Mouse (Mus musculus): ENCODE data around the gene Mob1b. TPM values are rescaled to one million over a fixed set of nuclear protein-coding genes. Genes with fewer than 3 reads are reported as not detected.

The Mob1b gene
- polyA plus RNA-seq, 1 experiment from 2014 or later: 18.0 TPM

DNA sequence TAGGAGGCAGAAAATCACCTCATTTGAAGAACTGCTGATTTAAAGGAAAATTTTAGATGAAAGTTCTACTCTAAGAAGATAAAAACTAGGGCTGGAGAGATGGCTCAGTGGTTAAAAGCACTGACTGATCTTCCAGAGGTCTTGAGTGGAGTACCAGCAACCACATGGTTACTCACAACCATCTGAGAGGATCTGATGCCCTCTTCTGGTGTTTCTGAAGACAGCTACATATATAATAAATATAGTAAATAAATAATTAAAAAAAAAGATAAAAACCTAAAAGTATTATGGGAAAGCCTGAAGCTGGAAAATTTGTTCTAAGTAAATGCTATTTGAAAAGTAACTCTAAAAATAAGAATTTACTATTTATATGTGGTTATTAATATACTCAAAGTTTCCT, 27.6 kb upstream of the Mob1b start:
- ATAC-seq (ENCODE audit: low FRiP score, low TSS enrichment): no peak
- Histone ChIP-seq H3K4me1 (ENCODE audit: control insufficient read depth, insufficient read depth, low read length) (no peaks in the 10 kb centered on the region), H3K9ac (ENCODE audit: low read depth, low read length) (no peak overlapping the region), H3K27ac (ENCODE audit: low read depth, low read length) (no peak overlapping the region), H3K4me2 (replicated peaks; ENCODE audit: low read depth, low read length) (no peak overlapping the region), H3K4me3 (ENCODE audit: low read length) (no peak overlapping the region), H3K36me3 (ENCODE audit: control insufficient read depth, insufficient read depth, low read length) (no peaks in the 10 kb centered on the region), H3K27me3 (ENCODE audit: control insufficient read depth, insufficient read depth, low read length) (no peaks in the 10 kb centered on the region), H3K9me3 (ENCODE audit: control insufficient read depth, low read length) (no peaks in the 10 kb centered on the region)

DNA sequence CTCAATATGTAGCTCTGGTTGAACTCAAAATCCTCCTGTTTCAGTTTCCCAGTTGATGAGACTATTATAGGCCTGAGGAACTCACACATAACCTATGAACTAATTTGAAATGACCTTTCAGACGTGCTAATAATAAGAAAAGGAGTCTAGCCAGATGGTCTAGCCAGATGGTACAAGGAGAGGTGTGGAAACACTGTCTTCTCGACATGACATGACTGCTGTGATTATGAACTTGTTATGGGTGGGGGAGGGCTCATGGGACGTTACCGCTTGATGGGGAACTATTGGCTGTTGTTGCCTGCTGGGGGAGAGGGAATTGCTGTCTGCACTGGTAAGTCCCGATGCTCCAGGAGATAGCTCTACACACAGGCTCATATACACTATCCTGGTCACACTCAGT, 23.4 kb upstream of the Mob1b start:
- WGBS: 86% methylated on average over 5 of the region's 5 CpGs
- no peaks in the 10 kb centered on the region for H3K4me1 ChIP-seq (ENCODE audit: control insufficient read depth, insufficient read depth, low read length)

DNA sequence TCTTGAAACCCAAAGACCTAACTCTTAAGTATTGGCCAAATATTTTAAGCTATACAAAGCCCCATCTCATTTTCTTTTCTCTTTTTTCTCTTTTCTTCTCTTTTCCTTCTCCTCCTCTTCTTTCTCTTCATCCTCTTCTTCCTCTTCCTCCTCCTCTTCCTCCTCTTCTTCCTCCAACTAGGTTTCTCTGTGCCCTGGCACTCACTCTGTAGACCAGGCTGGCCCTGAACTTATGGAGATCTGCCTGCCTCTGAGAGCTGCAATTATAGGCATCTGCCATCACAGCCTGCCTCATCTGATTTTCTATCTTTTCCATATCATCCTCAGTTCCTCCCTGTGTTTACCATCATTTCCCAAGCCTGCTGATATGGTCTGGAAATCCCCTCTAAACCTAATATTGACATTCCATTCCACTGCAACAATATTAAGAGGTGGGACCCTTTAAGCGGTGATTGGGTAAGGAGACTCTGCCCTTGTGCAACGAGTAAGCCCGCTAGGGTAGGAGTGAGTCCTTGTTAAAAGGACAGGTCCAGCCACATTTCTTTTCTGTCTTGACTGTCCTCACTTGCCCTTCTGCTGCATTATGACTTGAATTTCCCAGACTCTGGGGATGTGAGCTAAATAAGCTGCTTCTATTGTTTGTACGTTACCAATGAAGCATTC, 21.3 kb upstream of the Mob1b start:
- no peak overlapping the region for H3K27ac ChIP-seq (ENCODE audit: low read depth, low read length)
- no peaks in the 10 kb centered on the region for H3K36me3 ChIP-seq (ENCODE audit: control insufficient read depth, insufficient read depth, low read length)
- no peak overlapping the region for H3K4me3 ChIP-seq (ENCODE audit: low read length)
- H3K9ac ChIP-seq (ENCODE audit: low read depth, low read length): no peak overlapping the region
- H3K27me3 ChIP-seq (ENCODE audit: control insufficient read depth, insufficient read depth, low read length): no peaks in the 10 kb centered on the region
- H3K4me2 ChIP-seq (replicated peaks; ENCODE audit: low read depth, low read length): no peak overlapping the region
- 82% methylated on average over 4 of the region's 4 CpGs for WGBS
- H3K4me1 ChIP-seq (ENCODE audit: control insufficient read depth, insufficient read depth, low read length): no peaks in the 10 kb centered on the region
- no peaks in the 10 kb centered on the region for H3K9me3 ChIP-seq (ENCODE audit: control insufficient read depth, low read length)
- ATAC-seq (ENCODE audit: low FRiP score, low TSS enrichment): no peak

More for the DNA sequence above, 23.4 kb upstream of the Mob1b start:
- Histone ChIP-seq H3K27ac (ENCODE audit: low read depth, low read length) (no peak overlapping the region), H3K27me3 (ENCODE audit: control insufficient read depth, insufficient read depth, low read length) (no peaks in the 10 kb centered on the region), H3K36me3 (ENCODE audit: control insufficient read depth, insufficient read depth, low read length) (no peaks in the 10 kb centered on the region), H3K4me3 (ENCODE audit: low read length) (no peak overlapping the region), H3K9me3 (ENCODE audit: control insufficient read depth, low read length) (no peaks in the 10 kb centered on the region), H3K9ac (ENCODE audit: low read depth, low read length) (no peak overlapping the region), H3K4me2 (replicated peaks; ENCODE audit: low read depth, low read length) (no peak overlapping the region)
- no peak for ATAC-seq (ENCODE audit: low FRiP score, low TSS enrichment)

DNA sequence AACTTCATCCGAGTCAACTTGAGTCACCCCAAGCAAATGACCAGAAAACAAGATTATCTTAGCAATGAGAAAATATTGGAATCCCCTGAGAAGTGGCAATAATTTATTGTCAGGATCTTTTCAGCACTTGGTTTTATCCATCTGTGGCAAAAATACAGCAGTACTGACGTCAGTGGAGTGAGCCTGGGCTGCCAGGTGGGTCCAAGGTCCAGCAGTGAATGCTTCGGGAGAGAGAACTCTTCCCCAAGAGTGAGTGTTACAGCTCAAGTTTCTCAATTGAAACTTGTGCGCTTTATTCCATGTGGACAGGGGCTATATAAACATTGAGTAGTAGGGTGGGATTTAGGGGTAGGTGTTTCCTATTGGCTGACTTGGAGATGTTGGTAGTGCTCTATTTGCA, 18.6 kb upstream of the Mob1b start:
- no peaks in the 10 kb centered on the region for H3K36me3 ChIP-seq (ENCODE audit: control insufficient read depth, insufficient read depth, low read length)
- 65% methylated on average over 4 of the region's 4 CpGs for WGBS
- no peak overlapping the region for H3K9ac ChIP-seq (ENCODE audit: low read depth, low read length)
- H3K4me2 ChIP-seq (replicated peaks; ENCODE audit: low read depth, low read length): no peak overlapping the region
- no peak for ATAC-seq (ENCODE audit: low FRiP score, low TSS enrichment)
- H3K4me3 ChIP-seq (ENCODE audit: low read length): no peak overlapping the region
- H3K9me3 ChIP-seq (ENCODE audit: control insufficient read depth, low read length): no peaks in the 10 kb centered on the region
- no peaks in the 10 kb centered on the region for H3K27me3 ChIP-seq (ENCODE audit: control insufficient read depth, insufficient read depth, low read length)
- no peaks in the 10 kb centered on the region for H3K4me1 ChIP-seq (ENCODE audit: control insufficient read depth, insufficient read depth, low read length)
- H3K27ac ChIP-seq (ENCODE audit: low read depth, low read length): no peak overlapping the region

DNA sequence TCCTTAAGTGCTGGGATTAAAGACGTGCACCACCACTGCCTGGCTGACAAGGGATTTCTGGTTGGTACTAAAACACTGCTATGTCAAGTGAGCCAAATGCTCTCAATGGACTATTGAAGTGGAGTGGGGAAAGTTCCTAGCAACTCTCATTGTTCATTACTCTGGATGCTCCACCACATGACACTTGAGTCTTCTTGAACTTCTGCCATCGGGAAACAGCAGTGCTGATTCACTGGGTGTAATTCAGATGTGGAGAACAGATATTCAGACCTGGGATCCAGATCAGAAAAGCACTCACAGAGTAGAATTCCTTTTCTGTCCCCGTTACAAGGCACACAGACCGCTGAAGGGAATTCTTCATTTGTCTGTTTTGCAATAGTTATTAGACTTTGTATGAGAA, 17.1 kb upstream of the Mob1b start:
- H3K36me3 ChIP-seq (ENCODE audit: control insufficient read depth, insufficient read depth, low read length): no peaks in the 10 kb centered on the region

DNA sequence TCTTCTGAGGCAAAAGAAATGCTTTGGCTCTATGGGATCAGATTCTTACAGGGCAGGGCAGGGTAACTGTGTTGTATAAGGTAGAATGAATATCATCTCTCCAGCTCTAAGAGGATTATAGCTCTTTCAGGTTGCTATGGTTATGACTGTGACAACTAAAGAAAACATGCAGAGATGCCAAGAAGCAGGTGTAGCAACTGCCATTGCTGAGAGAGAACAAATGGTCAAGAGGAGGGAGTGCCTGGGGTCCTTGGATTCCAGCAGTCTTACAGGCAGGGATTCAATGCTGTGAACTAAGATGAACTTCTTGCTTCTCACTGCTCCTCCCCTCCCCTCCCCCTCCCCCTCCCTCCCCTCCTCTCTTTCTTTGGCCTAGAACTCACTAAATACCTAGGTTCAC, 9.5 kb upstream of the Mob1b start:
- Histone ChIP-seq H3K27me3 (ENCODE audit: control insufficient read depth, insufficient read depth, low read length) (no peaks in the 10 kb centered on the region), H3K36me3 (ENCODE audit: control insufficient read depth, insufficient read depth, low read length) (no peaks in the 10 kb centered on the region), H3K4me1 (ENCODE audit: control insufficient read depth, insufficient read depth, low read length) (no peaks in the 10 kb centered on the region), H3K4me3 (ENCODE audit: low read length) (no peak overlapping the region), H3K4me2 (replicated peaks; ENCODE audit: low read depth, low read length) (no peak overlapping the region), H3K9ac (ENCODE audit: low read depth, low read length) (no peak overlapping the region), H3K27ac (ENCODE audit: low read depth, low read length) (no peak overlapping the region), H3K9me3 (ENCODE audit: control insufficient read depth, low read length) (no peaks in the 10 kb centered on the region)
- ATAC-seq (ENCODE audit: low FRiP score, low TSS enrichment): 0 out of 2 replicates have a peak, but pooled peaks have one; percentile 24

More for the DNA sequence above, 17.1 kb upstream of the Mob1b start:
- H3K9ac ChIP-seq (ENCODE audit: low read depth, low read length): no peak overlapping the region
- WGBS: 83% methylated on average over 4 of the region's 4 CpGs
- no peak for ATAC-seq (ENCODE audit: low FRiP score, low TSS enrichment)
- H3K4me2 ChIP-seq (replicated peaks; ENCODE audit: low read depth, low read length): no peak overlapping the region
- H3K27me3 ChIP-seq (ENCODE audit: control insufficient read depth, insufficient read depth, low read length): no peaks in the 10 kb centered on the region
- H3K4me3 ChIP-seq (ENCODE audit: low read length): no peak overlapping the region
- H3K9me3 ChIP-seq (ENCODE audit: control insufficient read depth, low read length): no peaks in the 10 kb centered on the region
- H3K4me1 ChIP-seq (ENCODE audit: control insufficient read depth, insufficient read depth, low read length): no peaks in the 10 kb centered on the region
- H3K27ac ChIP-seq (ENCODE audit: low read depth, low read length): no peak overlapping the region

DNA sequence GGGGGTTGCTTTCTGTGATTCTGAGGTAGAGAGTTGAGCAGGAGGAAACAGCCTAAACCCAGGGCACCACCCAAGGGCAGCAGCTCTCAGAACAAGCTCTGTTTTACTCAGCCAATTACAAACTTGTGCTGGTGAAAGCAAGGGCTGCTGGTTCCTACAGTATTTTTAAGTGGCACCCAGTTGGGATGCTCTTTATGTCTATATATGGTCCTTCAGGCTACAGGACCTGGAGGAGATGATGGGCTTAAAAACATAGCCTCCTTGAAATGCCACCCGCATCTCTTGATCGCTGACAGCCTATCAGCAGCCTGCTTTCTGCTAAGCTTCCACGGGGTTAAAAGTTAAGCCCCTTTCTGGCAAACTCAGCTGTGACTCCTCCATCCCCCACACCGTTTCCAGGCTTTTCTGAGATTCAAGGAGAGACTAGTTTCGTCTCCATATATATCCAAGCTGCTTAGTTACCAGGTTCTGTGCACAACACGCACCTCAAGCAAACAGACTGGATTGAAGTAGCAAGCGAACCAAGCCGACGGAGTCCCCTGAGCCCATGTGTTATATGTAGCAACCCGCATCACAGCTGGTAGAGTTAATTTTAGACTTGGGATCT, 8.9 kb upstream of the Mob1b start:
- no peak overlapping the region for H3K4me3 ChIP-seq (ENCODE audit: low read length)
- H3K4me2 ChIP-seq (replicated peaks; ENCODE audit: low read depth, low read length): no peak overlapping the region
- no peaks in the 10 kb centered on the region for H3K36me3 ChIP-seq (ENCODE audit: control insufficient read depth, insufficient read depth, low read length)
- no peaks in the 10 kb centered on the region for H3K27me3 ChIP-seq (ENCODE audit: control insufficient read depth, insufficient read depth, low read length)
- no peak overlapping the region for H3K9ac ChIP-seq (ENCODE audit: low read depth, low read length)
- ATAC-seq (ENCODE audit: low FRiP score, low TSS enrichment): no peak
- H3K27ac ChIP-seq (ENCODE audit: low read depth, low read length): no peak overlapping the region
- 40% methylated on average over 10 of the region's 10 CpGs for WGBS
- no peaks in the 10 kb centered on the region for H3K9me3 ChIP-seq (ENCODE audit: control insufficient read depth, low read length)
- H3K4me1 ChIP-seq (ENCODE audit: control insufficient read depth, insufficient read depth, low read length): no peaks in the 10 kb centered on the region

DNA sequence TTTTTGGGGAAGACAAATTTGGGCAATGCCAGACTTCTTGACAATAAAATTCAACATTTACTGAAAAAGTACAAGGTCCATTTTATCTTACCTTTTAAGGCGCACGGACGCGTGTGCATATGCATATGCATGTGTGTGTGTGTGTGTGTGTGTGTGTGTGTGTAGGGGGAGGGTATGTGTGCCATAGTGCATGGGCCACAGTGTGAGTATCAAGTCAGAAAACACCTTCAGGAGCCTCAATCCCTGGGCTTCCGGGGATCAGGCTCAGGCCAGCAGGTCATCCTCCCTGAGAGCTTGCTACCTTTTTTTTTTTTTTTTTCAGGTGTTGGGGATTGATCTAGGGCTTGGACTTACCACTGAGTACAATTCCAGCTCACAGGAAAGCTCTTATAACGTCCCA, 8.3 kb upstream of the Mob1b start:
- Histone ChIP-seq H3K4me3 (ENCODE audit: low read length) (no peak overlapping the region), H3K9ac (ENCODE audit: low read depth, low read length) (no peak overlapping the region), H3K9me3 (ENCODE audit: control insufficient read depth, low read length) (no peaks in the 10 kb centered on the region), H3K4me1 (ENCODE audit: control insufficient read depth, insufficient read depth, low read length) (no peaks in the 10 kb centered on the region), H3K36me3 (ENCODE audit: control insufficient read depth, insufficient read depth, low read length) (no peaks in the 10 kb centered on the region), H3K4me2 (replicated peaks; ENCODE audit: low read depth, low read length) (no peak overlapping the region), H3K27me3 (ENCODE audit: control insufficient read depth, insufficient read depth, low read length) (no peaks in the 10 kb centered on the region), H3K27ac (ENCODE audit: low read depth, low read length) (no peak overlapping the region)
- no peak for ATAC-seq (ENCODE audit: low FRiP score, low TSS enrichment)
- 78% methylated on average over 6 of the region's 6 CpGs for WGBS

DNA sequence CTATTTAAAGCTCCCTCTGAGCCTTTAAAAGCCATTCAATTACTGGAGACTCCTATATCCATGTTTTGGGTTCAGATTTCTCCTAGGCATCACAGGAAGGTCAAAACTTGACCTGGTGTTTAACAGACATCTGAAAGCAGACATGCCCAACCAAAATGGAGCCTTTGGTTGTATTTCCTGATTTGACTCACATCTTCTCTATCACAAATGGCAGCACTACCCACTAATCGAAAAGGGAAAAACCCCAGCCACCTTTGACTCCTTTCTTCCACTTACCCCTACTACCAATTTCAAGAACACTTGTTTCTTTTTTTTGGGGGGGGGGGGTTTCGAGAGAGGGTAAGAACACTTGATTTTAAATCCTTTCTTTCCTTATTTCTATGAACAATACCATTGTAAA, 3.7 kb upstream of the Mob1b start:
- no peaks in the 10 kb centered on the region for H3K9me3 ChIP-seq (ENCODE audit: control insufficient read depth, low read length)
- no peak overlapping the region for H3K27ac ChIP-seq (ENCODE audit: low read depth, low read length)
- no peak for ATAC-seq (ENCODE audit: low FRiP score, low TSS enrichment)
- H3K4me3 ChIP-seq (ENCODE audit: low read length): no peak overlapping the region
- H3K36me3 ChIP-seq (ENCODE audit: control insufficient read depth, insufficient read depth, low read length): no peaks in the 10 kb centered on the region
- no peaks in the 10 kb centered on the region for H3K27me3 ChIP-seq (ENCODE audit: control insufficient read depth, insufficient read depth, low read length)
- 96% methylated on average over 2 of the region's 2 CpGs for WGBS
- H3K4me1 ChIP-seq (ENCODE audit: control insufficient read depth, insufficient read depth, low read length): peaks cover 3% of the 10 kb centered on the region
- no peak overlapping the region for H3K9ac ChIP-seq (ENCODE audit: low read depth, low read length)
- no peak overlapping the region for H3K4me2 ChIP-seq (replicated peaks; ENCODE audit: low read depth, low read length)

Measured in kidney, embryonic 14.5 days (tissue).